Mouse (Mus musculus): ENCODE measurements around the gene Sez6l2.

Gene Sez6l2

DNA sequence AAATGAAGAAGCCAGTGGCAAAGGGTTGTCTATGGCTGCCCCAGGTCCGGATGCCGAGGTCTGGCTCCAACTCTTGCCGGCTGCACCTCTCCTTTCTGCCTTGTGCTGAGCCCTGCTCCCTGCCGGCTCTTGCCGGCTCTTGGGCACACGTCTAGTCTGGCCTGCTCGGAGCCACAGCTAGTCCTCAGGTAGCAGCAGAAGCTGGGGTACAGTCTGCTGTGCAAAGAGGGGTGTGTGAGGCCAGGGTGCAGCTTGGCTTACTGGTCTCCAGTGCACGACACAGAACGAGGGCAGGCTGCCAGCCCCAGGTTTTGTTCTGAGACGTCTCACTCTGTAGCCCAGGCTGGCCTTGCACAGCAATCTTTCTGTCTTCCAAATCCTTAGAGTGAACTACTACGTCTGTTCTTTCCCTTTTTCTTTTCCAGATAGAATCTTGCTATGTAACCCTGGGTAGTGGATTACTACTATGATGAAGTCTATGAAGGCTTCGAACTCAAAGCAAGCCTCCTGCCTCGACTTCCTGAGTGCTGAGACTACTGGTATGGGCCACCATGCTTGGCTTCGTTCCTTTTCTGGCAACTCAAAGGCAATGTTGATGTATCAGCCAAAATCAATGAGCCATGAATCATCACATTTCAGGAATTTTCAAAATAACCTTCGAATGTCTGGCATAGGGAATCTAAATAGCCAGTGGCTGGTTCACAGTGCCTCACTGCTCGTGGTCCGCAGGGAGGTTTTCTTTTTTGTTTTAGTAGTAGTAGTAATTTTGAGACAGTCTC lies 59.1 kb downstream of the Sez6l2 start:
- DNase-seq = no peak

DNA sequence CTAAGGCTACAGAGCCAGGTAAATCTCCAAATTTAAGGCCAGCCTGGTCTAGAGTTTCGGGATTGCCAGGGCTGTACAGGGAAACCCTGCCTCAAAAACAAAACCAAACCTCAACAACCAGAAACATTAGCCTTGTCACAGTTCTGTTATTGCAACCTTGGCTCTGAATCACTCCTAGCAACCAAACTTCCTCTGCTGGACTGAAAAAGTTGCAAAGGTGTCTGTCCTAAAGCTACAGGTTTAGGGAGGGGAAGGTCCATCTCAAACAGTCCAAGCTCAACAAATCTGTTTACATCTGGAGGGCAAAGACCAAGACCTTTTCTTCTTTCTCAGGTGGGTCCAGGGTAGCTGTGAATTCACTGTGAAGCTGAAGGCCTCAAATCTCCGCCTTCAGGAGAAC lies 60.7 kb downstream of the Sez6l2 start:
- DNase-seq = no peak

DNA sequence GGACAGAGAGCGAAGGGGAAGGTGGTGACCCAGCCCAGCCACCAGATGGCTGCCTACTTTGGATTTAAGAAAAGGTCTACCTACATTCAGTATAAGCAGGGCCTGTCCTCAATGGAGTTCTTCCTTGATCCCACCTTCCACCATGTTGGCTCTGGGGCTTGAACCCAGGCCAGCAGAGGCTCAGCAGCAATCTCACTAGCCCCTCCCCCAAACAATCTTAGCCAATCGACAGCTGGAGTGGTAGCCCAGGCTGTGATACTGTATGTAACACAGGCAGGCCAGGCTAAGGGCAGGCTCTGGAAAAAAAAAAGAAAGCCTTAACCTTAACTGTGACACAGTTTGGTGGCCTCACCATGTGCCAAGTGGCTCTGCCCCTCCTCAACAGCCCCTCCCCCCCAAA lies 61.4 kb downstream of the Sez6l2 start:
- DNase-seq = no peak

DNA sequence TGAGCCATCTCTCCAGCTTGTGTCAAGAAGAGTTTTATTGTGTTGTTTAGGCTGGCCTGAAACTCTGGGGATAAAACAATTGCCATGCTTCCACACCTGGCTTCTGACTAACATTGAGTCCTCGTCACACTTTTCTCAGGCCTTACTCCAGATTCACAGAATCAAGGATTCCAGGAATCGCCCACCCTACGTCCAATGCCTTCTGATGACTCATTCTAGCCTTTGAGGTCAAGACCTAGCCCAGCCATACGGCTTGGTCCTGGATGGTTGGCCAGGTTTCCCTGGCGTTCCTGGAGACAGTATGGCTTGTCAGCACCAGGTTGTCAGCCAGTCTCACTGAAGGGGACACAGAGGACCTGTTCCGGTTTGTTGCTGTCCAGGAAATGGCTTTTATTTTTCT lies 62.0 kb downstream of the Sez6l2 start:
- DNase-seq = no peak

DNA sequence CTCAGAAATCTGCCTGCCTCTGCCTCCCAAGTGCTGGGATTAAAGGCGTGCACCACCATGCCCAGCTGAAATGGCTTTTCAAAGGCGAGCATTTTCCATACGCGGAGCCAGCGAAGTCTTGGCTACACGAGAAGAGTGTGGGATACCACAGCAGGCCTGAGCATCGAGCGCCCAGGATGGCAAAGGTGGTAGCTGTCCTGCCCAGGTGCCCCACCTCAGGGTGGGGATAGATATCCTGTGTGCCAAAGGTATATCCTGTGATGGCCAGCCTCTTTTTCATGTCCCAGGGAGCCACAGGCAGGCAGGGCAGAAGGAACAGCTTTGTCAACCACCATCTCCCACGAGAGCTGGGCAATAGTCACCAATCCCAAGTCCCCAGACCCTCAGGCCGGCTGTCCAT lies 62.5 kb downstream of the Sez6l2 start:
- DNase-seq = no peak

DNA sequence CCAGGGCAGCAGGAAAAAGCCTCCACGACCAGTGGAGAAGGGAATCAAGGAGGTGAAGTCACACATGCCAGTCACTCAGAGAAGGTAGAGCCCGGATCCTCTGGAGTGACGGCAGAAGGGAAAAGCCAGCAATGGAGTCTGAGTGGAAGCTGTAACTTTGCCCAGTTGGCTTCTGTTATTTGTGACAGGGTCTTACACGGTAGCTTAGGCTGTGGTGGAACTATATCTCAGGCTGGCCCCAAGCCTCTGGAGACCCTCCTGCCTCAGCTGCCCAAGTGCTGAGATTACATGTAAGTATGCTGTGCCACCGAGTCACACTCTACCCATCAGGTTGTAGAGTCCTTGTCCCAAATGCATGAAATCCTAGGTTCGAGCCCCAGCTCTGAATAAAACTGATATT lies 63.0 kb downstream of the Sez6l2 start:
- DNase-seq = no peak

DNA sequence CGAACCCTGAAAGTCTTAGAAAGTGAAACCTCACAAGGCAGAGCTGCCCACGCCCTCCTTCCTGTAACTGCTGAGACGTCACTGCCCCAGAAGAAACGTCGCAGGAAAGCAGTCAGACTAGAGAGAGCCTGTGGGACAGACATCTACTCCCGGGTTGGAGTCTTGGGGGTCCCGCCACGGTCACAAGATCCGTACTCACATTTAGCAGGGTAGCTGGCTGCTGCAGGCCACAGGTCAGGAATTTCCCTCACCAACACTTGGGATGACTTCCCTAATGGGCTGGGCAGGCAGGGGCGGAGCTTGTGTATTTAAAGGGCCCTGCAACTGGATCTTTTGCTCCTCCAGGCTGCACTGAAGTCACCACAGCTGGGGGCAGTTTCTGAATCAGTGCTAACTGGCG lies 64.0 kb downstream of the Sez6l2 start, which contains the start of gene Mvp:
Gene Mvp (minus strand): TSS at position 302 of the 400 bp plus-strand sequence.
- peak; percentile 84 for DNase-seq

DNA sequence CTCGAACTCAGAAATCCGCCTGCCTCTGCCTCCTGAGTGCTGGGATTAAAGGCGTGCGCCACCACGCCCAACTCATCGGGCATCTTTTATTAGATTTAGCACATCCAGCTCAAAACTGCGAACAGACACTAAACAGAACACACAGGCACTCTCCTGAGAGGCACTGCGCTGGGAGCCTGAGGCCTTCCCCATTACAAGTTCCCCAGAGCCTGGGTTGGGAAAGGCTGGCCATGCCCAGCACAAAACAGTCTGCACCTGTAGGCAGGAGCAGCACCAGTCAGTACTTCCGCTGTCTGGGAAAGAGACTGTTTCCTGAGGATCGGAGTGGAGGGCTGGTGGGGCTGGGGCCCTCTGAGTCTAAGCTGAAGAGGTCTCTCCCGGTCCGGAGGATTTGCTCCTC lies 64.6 kb downstream of the Sez6l2 start:
- no peak for DNase-seq

DNA sequence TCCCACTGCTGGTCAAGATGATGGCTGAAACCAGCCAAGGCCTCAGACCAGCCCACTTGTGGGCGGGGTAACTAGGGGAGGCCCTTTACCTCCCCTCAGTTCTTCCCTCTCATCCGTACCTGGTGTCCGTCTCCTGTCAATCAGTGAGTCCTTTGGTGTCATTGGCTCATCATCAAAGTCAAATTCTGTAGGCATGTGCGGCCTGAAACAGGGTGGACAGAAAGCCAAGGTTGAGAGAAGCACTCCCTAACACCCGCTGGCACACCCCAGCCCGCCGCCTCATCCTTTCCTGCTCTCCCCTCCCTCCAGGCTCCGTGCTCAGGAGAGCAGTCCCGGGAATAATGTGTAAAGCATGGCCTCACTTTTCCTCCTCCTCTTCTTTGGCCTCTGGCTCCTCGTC lies 65.7 kb downstream of the Sez6l2 start:
- DNase-seq = peak; percentile 78

DNA sequence TGATC lies 65.9 kb downstream of the Sez6l2 start, which contains the start of gene Pagr1b:
Gene Pagr1b (minus strand): TSS at position 4 of the 5 bp plus-strand sequence.
- no peak for DNase-seq

DNA sequence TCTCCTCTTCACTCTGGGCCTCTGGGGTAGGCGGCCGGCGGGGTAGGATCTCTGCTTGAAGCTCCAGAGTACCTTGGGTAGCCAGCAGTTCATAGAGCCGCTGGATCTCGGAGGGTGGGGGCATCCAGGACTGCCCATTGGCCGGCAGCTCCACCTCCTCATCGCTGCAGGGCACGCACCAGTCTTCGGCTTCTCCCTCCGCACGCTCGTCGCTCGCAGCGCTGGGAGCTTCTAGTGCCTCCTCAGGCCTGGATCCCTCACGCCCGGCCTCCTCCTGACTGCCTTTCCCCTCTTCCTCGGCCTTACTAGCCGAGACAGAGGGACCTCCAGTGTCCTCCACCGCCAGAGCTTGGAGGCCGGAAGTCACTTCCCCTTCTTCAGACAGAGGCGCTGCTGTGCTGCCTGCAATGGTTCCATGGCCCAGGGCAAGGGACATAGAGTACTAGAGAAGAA lies 66.1 kb downstream of the Sez6l2 start:
- no peak for DNase-seq

DNA sequence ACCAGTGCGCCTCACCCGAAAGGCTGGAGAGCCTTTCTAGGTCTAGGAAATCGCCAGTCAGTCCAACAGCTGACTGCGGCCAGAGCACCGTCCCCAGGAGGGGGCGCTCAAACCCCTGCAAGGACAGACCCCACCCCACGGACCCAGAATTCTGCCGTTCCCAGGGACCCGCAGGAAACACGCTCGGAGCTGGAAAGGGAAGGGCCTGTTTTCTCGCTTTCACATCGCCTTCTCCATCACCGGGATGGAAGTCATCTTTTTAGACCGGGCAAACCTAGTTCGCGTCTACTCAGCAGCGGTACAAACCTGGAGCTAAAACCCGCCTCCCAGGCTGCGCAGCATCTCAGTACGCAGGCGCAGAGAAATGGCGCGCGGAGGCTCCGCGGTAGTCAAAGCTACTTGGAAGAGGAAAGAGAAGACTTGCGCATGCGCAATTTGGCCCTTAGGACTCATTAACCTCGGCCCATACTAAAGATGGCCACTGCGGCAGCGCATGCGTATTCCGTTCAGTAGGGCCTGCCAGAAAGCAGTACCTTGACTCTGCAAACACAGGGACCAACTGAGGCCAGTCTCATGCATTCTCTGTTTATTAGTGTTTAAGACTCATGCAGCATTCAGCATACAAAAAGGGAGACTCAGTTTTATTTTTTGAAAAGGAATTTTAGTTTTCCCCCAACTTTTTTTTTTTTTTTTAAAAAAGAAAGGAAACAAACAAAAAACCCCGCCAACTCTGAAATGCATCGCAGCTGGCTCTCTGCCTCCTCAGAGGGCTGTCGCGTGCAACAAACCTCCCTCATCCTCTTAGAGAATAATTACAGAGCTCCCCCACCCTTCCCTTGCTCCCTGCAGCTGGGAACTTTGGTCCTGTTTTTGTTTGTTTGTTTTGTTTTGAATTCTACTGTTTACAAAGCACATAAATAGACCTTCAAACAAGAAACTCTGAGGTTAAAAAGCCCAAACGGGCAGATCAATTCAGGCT lies 66.9 kb downstream of the Sez6l2 start, which contains the start of gene Pagr1a:
Gene Pagr1a (minus strand): TSS at position 382 of the 979 bp plus-strand sequence.
- DNase-seq = peak; percentile 99

DNA sequence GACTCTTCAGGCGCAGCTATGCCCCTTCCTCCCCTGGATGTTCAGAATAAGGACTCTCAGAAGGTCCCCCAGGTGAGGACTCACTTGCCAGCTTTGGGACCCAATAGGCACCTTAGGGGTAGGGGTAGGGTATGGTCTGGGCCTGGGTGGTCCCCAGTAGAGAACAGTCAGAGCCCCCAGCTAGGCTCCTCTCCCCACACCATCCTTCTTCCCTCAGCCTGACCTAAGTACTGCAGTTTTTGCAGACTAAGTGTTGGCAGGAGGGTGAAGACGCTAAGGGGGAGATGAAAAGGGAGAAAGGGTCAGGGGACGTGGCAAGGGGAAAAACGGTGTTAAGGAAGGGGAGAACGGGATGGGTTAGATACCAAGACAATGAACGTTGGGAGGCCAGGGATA lies 67.6 kb downstream of the Sez6l2 start:
- no peak for DNase-seq

DNA sequence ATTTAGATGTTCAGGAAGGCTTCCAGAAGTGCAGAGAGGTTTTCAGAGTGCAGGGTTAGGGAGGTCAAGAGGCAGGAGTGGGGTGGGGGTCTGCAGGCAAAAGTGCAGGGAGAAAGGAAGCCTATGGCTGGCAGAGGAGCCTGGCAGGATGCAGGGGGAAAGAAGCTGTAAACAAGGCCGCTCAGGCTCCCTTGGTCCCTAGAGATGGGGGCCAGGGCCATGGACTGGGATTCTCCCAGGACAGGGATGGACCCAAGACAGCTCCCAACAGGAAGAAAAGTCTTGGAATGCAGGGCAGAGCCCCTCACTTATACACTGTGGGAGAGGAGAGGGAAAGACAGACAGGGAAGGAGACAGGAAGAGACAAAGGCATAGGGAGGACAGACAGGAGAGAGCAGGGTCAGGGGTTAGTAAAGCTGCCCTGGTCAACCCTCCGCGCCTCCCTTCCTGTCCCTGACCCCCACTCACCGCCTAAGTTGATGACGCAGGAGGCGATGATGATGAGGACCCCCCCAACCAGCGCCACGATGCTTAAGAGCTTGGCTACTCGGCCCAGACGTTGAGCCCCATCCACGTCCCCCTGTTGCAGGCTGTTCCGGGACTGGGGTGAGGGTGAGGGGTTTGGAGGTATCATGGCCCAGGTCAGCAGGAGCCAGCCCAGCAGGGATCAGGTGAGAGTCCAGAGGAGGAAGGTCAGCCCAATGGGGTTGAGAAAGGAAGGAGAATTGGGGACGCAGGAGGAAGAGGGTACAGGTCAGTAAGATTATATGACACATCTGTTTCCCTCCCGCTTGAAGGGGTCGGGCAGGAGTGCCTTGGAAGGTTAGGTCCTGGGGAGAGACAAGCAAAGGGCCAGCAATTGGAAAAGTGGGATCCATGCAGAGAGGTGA lies 68.3 kb downstream of the Sez6l2 start:
- no peak for DNase-seq

DNA sequence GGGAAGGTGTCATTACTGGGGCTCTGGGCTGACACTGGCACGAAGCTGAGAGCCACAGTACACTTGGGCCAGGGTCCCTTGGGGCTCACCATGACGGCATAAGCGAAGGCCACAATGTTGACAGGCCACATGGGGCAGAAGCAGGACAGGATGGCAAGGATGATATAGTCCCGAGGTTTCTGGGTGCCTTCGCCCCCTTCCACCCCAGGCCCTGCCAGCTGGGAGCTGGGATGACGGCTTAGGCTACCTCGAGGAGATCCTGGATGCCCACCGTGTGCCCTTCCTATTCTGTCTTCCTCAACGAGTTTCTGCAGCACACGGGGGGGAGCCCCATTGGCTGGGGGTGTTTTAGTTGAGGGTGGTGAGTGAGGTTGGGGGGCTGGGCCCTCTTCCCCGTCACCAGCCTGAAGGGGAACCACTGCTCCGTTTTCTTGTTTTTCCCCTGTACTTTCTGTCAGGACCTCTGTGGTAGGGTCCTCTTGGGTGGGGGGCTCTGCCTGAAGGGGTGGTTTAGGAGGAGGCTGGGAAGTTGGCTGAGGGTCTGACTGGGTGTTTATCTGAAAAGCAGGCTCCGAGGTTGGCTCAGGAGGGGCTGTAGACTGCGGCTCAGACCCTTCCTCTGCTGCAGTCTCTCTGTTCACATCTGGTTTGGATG lies 69.1 kb downstream of the Sez6l2 start:
- no peak for DNase-seq

DNA sequence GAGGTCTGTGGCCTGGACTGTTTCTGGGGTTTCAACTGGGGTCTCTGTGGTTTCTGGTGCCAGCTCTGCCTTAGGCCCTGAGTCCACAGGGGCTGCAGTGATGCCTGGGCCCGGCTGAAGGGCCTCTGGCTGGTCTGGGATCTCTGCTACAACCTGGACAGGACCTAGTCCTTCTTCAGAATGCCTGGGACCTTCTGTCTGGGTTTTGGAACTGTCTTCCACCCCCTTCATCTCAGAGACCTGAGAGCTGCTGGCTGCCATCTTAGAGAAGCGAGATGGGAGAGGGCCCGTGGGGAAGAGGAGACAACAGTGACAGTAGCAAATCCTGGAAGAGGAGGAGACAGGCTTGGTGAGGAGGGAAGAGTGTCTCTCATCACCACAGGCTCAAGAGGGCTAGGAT lies 69.7 kb downstream of the Sez6l2 start:
- no peak for DNase-seq

Measured in kidney, postnatal 14 days (tissue).